Comparison of ENCODE assay signal across 28 mouse cellular contexts in genomic region chr16:79816913-79817312, GRCm38 (mm10).
"Had no signal": no experiment of that assay in that cellular context is flagged by ENCODE, and none has a peak within 500 bp of the region (broad histone marks: within the 10 kb centered on the region; RNA-seq: fewer than 3 reads in every experiment).

No protein-coding gene starts in this region.

- H3K4me2 ChIP-seq: embryonic facial prominence, embryonic 12.5 days; embryonic facial prominence, embryonic 13.5 days; embryonic facial prominence, embryonic 15.5 days; forebrain, embryonic 12.5 days; forebrain, embryonic 13.5 days; forebrain, embryonic 15.5 days had no signal

- H3K27me3 ChIP-seq: embryonic facial prominence, embryonic 12.5 days; embryonic facial prominence, embryonic 13.5 days; embryonic facial prominence, embryonic 15.5 days; forebrain, embryonic 12.5 days; forebrain, embryonic 13.5 days; forebrain, embryonic 15.5 days had no signal

- ATAC-seq: forebrain, embryonic 13.5 days; forebrain, embryonic 14.5 days; forebrain, embryonic 15.5 days; forebrain, embryonic 16.5 days; forebrain, postnatal 0 days had no signal

- H3K27ac ChIP-seq: embryonic facial prominence, embryonic 10.5 days; embryonic facial prominence, embryonic 12.5 days; embryonic facial prominence, embryonic 13.5 days; embryonic facial prominence, embryonic 15.5 days; forebrain, embryonic 10.5 days; forebrain, embryonic 12.5 days; forebrain, embryonic 13.5 days; forebrain, embryonic 15.5 days; gastrocnemius, adult 2 months had no signal

- DNase-seq: cerebellum, adult 2 months; cerebellum, adult 8-10 months; cerebellum, adult 9-10 months; cerebellum, adult 9-11 months; cerebellum, postnatal 10 days; cerebellum, postnatal 14 days; cerebellum, postnatal 25 days; cerebellum, postnatal 36 days; embryo, embryonic 11 days; forebrain, postnatal 0 days; gastrocnemius, adult 2 months; gastrocnemius, postnatal 10 days; gastrocnemius, postnatal 14 days; gastrocnemius, postnatal 25 days; gastrocnemius, postnatal 36 days; heart, adult 11 months; heart, adult 18-20 months had no signal

- H3K4me1 ChIP-seq: embryonic facial prominence, embryonic 10.5 days; embryonic facial prominence, embryonic 12.5 days; embryonic facial prominence, embryonic 13.5 days; embryonic facial prominence, embryonic 15.5 days; forebrain, embryonic 10.5 days; forebrain, embryonic 12.5 days; forebrain, embryonic 13.5 days; forebrain, embryonic 15.5 days had no signal

- H3K9ac ChIP-seq: embryonic facial prominence, embryonic 12.5 days; embryonic facial prominence, embryonic 13.5 days; embryonic facial prominence, embryonic 15.5 days; forebrain, embryonic 12.5 days; forebrain, embryonic 13.5 days; forebrain, embryonic 15.5 days; forebrain, postnatal 0 days had no signal

- H3K36me3 ChIP-seq: embryonic facial prominence, embryonic 10.5 days; embryonic facial prominence, embryonic 12.5 days; embryonic facial prominence, embryonic 13.5 days; embryonic facial prominence, embryonic 15.5 days; forebrain, embryonic 10.5 days; forebrain, embryonic 12.5 days; forebrain, embryonic 15.5 days had no signal

- H3K9me3 ChIP-seq: embryonic facial prominence, embryonic 10.5 days; embryonic facial prominence, embryonic 12.5 days; embryonic facial prominence, embryonic 13.5 days; embryonic facial prominence, embryonic 15.5 days; forebrain, embryonic 10.5 days; forebrain, embryonic 12.5 days; forebrain, embryonic 13.5 days; forebrain, embryonic 15.5 days had no signal

- H3K4me3 ChIP-seq: embryonic facial prominence, embryonic 10.5 days; embryonic facial prominence, embryonic 12.5 days; embryonic facial prominence, embryonic 13.5 days; embryonic facial prominence, embryonic 15.5 days; erythroblast, embryonic 14.5 days; forebrain, embryonic 10.5 days; forebrain, embryonic 12.5 days; forebrain, embryonic 13.5 days; forebrain, embryonic 15.5 days; gastrocnemius, adult 2 months had no signal
